Comparison of ENCODE assay signal across 14 mouse cellular contexts in genomic region chr12:111094073-111094472, GRCm38 (mm10). TPM values are rescaled to one million over a fixed set of nuclear protein-coding genes. Genes with fewer than 3 reads are reported as not detected.
A peak's percentile ranks its signal among the peaks of the same experiment; 100 is the strongest.
DNase-seq lines count a peak whose midpoint lies in the region; ATAC-seq and TF ChIP-seq lines count a peak whose summit lies in the region.
"Had no signal": no experiment of that assay in that cellular context is flagged by ENCODE, and none has a peak within 500 bp of the region (broad histone marks: within the 10 kb centered on the region; RNA-seq: fewer than 3 reads in every experiment).

No protein-coding gene starts in this region.

- peak overlapping the region; percentile 67 for H3K27ac ChIP-seq in heart, embryonic 16.5 days (ENCODE audit: low read length)
- no peak overlapping the region for H3K27ac ChIP-seq in heart, embryonic 10.5 days
- H3K27ac ChIP-seq in midbrain, embryonic 15.5 days: no peak overlapping the region
- H3K27ac ChIP-seq: hindbrain, embryonic 10.5 days had no signal

- H3K27me3 ChIP-seq in heart, embryonic 16.5 days (ENCODE audit: control insufficient read depth, insufficient read depth, low read length): no peaks in the 10 kb centered on the region
- no peaks in the 10 kb centered on the region for H3K27me3 ChIP-seq in heart, embryonic 10.5 days (ENCODE audit: insufficient read depth, poor library complexity, severe bottlenecking)
- H3K27me3 ChIP-seq in G1E (ENCODE audit: insufficient read depth, low read length): no peaks in the 10 kb centered on the region
- H3K27me3 ChIP-seq in midbrain, embryonic 15.5 days (replicated peaks): no peaks in the 10 kb centered on the region
- H3K27me3 ChIP-seq: CH12.LX had no signal

- H3K4me3 ChIP-seq in heart, embryonic 16.5 days (ENCODE audit: low read length): no peak overlapping the region
- H3K4me3 ChIP-seq in heart, embryonic 10.5 days: no peak overlapping the region
- H3K4me3 ChIP-seq in G1E (ENCODE audit: low read depth, low read length): no peak overlapping the region
- H3K4me3 ChIP-seq in midbrain, embryonic 15.5 days: no peak overlapping the region
- H3K4me3 ChIP-seq: hindbrain, embryonic 10.5 days had no signal

- no peaks in the 10 kb centered on the region for H3K9me3 ChIP-seq in heart, embryonic 16.5 days (replicated peaks; ENCODE audit: control insufficient read depth, low read length)
- no peaks in the 10 kb centered on the region for H3K9me3 ChIP-seq in heart, embryonic 10.5 days
- H3K9me3 ChIP-seq in G1E (replicated peaks): no peaks in the 10 kb centered on the region
- no peaks in the 10 kb centered on the region for H3K9me3 ChIP-seq in midbrain, embryonic 15.5 days
- H3K9me3 ChIP-seq: hindbrain, embryonic 10.5 days had no signal

- peaks cover 4% of the 10 kb centered on the region for H3K4me1 ChIP-seq in heart, embryonic 16.5 days (ENCODE audit: control insufficient read depth, insufficient read depth, low read length)
- peaks cover 15% of the 10 kb centered on the region for H3K4me1 ChIP-seq in heart, embryonic 10.5 days
- peaks cover 48% of the 10 kb centered on the region for H3K4me1 ChIP-seq in G1E (ENCODE audit: insufficient read depth, low read depth, low read length)
- peaks cover 6% of the 10 kb centered on the region for H3K4me1 ChIP-seq in midbrain, embryonic 15.5 days

- DNase-seq in heart, embryonic 10.5 days (ENCODE audit: low spot score): no peak
- no peak for DNase-seq in G1E (ENCODE audit: low spot score)
- peak; percentile 65 for DNase-seq in lung, postnatal 25 days (ENCODE audit: low spot score)
- DNase-seq in cerebellum, adult 8-10 months: no peak
- DNase-seq: cerebellum, postnatal 14 days; left cerebral cortex, postnatal 4 days; thymus, adult 18-20 months had no signal

- no peak; the same call in 1 of the 2 replicates for ATAC-seq in heart, embryonic 16.5 days (replicated peaks; ENCODE audit: extremely low read depth, insufficient read depth, low FRiP score)
- ATAC-seq in G1E (ENCODE audit: extremely low read depth, insufficient number of reproducible peaks, low FRiP score, poor library complexity, severe bottlenecking): peak; percentile 58
- peak; percentile 86 for ATAC-seq in common myeloid progenitor, adult 5-6 weeks (replicated peaks; ENCODE audit: low read depth, poor library complexity, severe bottlenecking)
- ATAC-seq in midbrain, embryonic 15.5 days (replicated peaks): no peak
- ATAC-seq: intestine, postnatal 0 days; midbrain, embryonic 16.5 days had no signal

- peaks cover 2% of the 10 kb centered on the region; the same call in 1 of the 2 replicates for H3K36me3 ChIP-seq in heart, embryonic 16.5 days (ENCODE audit: control insufficient read depth, insufficient read depth)
- peaks cover 38% of the 10 kb centered on the region for H3K36me3 ChIP-seq in heart, embryonic 10.5 days
- peaks cover 97% of the 10 kb centered on the region for H3K36me3 ChIP-seq in G1E (replicated peaks)
- H3K36me3 ChIP-seq in midbrain, embryonic 15.5 days (replicated peaks): no peaks in the 10 kb centered on the region

- 67% methylated on average over 5 of the region's 5 CpGs for WGBS in heart, embryonic 16.5 days
- WGBS in heart, embryonic 10.5 days: 51% methylated on average over 5 of the region's 5 CpGs
- 85% methylated on average over 5 of the region's 5 CpGs for WGBS in midbrain, embryonic 15.5 days

- H3K4me2 ChIP-seq in heart, embryonic 16.5 days (ENCODE audit: low read depth, low read length): no peak overlapping the region
- no peak overlapping the region for H3K4me2 ChIP-seq in midbrain, embryonic 15.5 days

- no peak overlapping the region for H3K9ac ChIP-seq in heart, embryonic 16.5 days (ENCODE audit: low read length)
- H3K9ac ChIP-seq in midbrain, embryonic 15.5 days: no peak overlapping the region

- TF ChIP-seq CTCF in G1E (IDR thresholded peaks at IDR 0.05; ENCODE audit: low read depth, low read length): no peak

RNA-seq across cellular contexts. Expression of gene Rcor1, which starts 54.9 kb away (rescaled TPM):
- 6.4 and 6.5 TPM in 2 replicates for polyA plus RNA-seq in heart, embryonic 16.5 days (2015; fragmentation: Nextera tagmentation; extraction: Ambion mirVana)
- polyA plus RNA-seq in heart, embryonic 10.5 days (2016; fragmentation: Nextera tagmentation; extraction: Ambion mirVana): 6.5 and 9.2 TPM in 2 replicates
- total RNA-seq in G1E (2014; fragmentation: Nextera tagmentation) (304 and 341 TPM in 2 replicates), G1E (2017) (104 and 125 TPM in 2 replicates)
- polyA plus RNA-seq in G1E (2012): 84.4 and 93.1 TPM in 2 replicates
- total RNA-seq in common myeloid progenitor, adult 5-6 weeks (2017): 46.6 and 47.7 TPM in 2 replicates
- polyA plus RNA-seq in midbrain, embryonic 15.5 days (2015; fragmentation: Nextera tagmentation; extraction: Ambion mirVana): 4.7 and 5.1 TPM in 2 replicates

Comparison
In these comparisons a context has a peak if more than half of its experiments do, and no peak if none do; other contexts are left out.
1. ATAC-seq: peak in G1E (single experiment) and common myeloid progenitor, adult 5-6 weeks (single experiment); none in heart, embryonic 16.5 days (single experiment) and midbrain, embryonic 15.5 days (single experiment).